Mouse (Mus musculus) intestine, postnatal 0 days (tissue): ENCODE data around the gene Itgb7. TPM values are rescaled to one million over a fixed set of nuclear protein-coding genes. Genes with fewer than 3 reads are reported as not detected.

Experiments used
- ATAC-seq: fragments of 200-750 bp; cut with Nextera tagmentation; 2 replicates; pipeline ENCODE4 v1.8.0; 2017; ENCODE audit warnings: mild to moderate bottlenecking, moderate TSS enrichment, moderate library complexity
- H3K27ac ChIP-seq: fragments of 300-500 bp; sonication (generic); 2 replicates; pipeline ENCODE4 v1.5.1; 2014; ENCODE audit warnings: mild to moderate bottlenecking, low read depth, low read length, moderate library complexity
- H3K27me3 ChIP-seq: fragments of 300-500 bp; sonication (generic); replicated peaks from 2 replicates; pipeline ENCODE4 v1.6.1; 2014; ENCODE audit warnings: low read length, mixed read lengths; ENCODE audit not compliant: control insufficient read depth, insufficient read depth
- H3K36me3 ChIP-seq: fragments of 300-500 bp; sonication (generic); 2 replicates; pipeline ENCODE4 v1.6.1; 2014; ENCODE audit warnings: mild to moderate bottlenecking, moderate library complexity; ENCODE audit not compliant: control insufficient read depth, insufficient read depth
- H3K4me1 ChIP-seq: fragments of 300-500 bp; sonication (generic); replicated peaks from 2 replicates; pipeline ENCODE4 v1.6.1; 2014; ENCODE audit warnings: antibody characterized with exemption, low read length, mixed read lengths; ENCODE audit not compliant: control insufficient read depth, insufficient read depth
- H3K4me2 ChIP-seq: fragments of 300-500 bp; sonication (generic); replicated peaks from 2 replicates; pipeline ENCODE4 v1.6.1; 2014; ENCODE audit warnings: low read depth, mild to moderate bottlenecking, moderate library complexity
- H3K4me3 ChIP-seq: fragments of 300-500 bp; sonication (generic); 2 replicates; pipeline ENCODE4 v1.5.1; 2014; ENCODE audit warnings: low read depth, low read length
- H3K9ac ChIP-seq: fragments of 300-500 bp; sonication (generic); 2 replicates; pipeline ENCODE4 v1.6.1; 2014; ENCODE audit warnings: mild to moderate bottlenecking, low read depth, low read length
- H3K9me3 ChIP-seq: fragments of 300-500 bp; sonication (generic); 2 replicates; pipeline ENCODE4 v1.6.1; 2016; ENCODE audit warnings: mixed run types; ENCODE audit not compliant: control insufficient read depth
- CTCF ChIP-seq: sonication (generic); IDR thresholded peaks from 2 replicates; pipeline ENCODE4 v1.5.1; 2016; ENCODE audit warnings: low read depth, mild to moderate bottlenecking, control low read depth, antibody characterized with exemption, moderate library complexity
- WGBS: fragments of 180-500 bp; shearing (Covaris S2); extraction: QIAGEN DNeasy Blood & Tissue Kit; methylation state at CpG from one replicate; pipeline ENCODE4 v1.1.7; 2014; 5-methylcytosine and 5-hydroxymethylcytosine counted together
- polyA plus RNA-seq: library from polyadenylated mRNA; unstranded; fragments of >200 nt; fragmentation: Nextera tagmentation; extraction: Ambion mirVana; gene quantifications from 2 replicates; pipeline ENCODE4 v1.2.1, GENCODE M21; 2015

Gene Itgb7
- polyA plus RNA-seq, 1 experiment from 2014 or later: 2.9 TPM

- H3K4me3 ChIP-seq: no peak overlapping the region
- ATAC-seq: peak; percentile 42
- no peaks in the 10 kb centered on the region for H3K9me3 ChIP-seq
- H3K4me1 ChIP-seq: peaks cover under 1% of the 10 kb centered on the region; the same call in 1 of the 2 replicates
- H3K27ac ChIP-seq: no peak overlapping the region
- TF ChIP-seq CTCF: no peak
- no peaks in the 10 kb centered on the region for H3K27me3 ChIP-seq
- no peak overlapping the region for H3K9ac ChIP-seq
- peaks cover 82% of the 10 kb centered on the region for H3K36me3 ChIP-seq
- H3K4me2 ChIP-seq: no peak overlapping the region
- WGBS: 79% methylated on average over 4 of the region's 4 CpGs
Observed at GRCm38 (mm10) chr15:102210816-102211215, 20.9 kb downstream of the Itgb7 start.

GRCm38 (mm10) chr15:102209114-102209513 lies 22.6 kb downstream of the Itgb7 start:
- no peak overlapping the region for H3K9ac ChIP-seq
- H3K4me1 ChIP-seq: peaks cover 5% of the 10 kb centered on the region; the same call in 1 of the 2 replicates
- no peak overlapping the region for H3K27ac ChIP-seq
- H3K4me2 ChIP-seq: no peak overlapping the region
- H3K27me3 ChIP-seq: no peaks in the 10 kb centered on the region
- no peak for ATAC-seq
- H3K4me3 ChIP-seq: no peak overlapping the region
- H3K36me3 ChIP-seq: peaks cover 73% of the 10 kb centered on the region
- 93% methylated on average over 8 of the region's 8 CpGs for WGBS
- TF ChIP-seq CTCF: no peak
- H3K9me3 ChIP-seq: no peaks in the 10 kb centered on the region

- H3K27ac ChIP-seq: no peak overlapping the region
- 77% methylated on average over 9 of the region's 9 CpGs for WGBS
- no peak overlapping the region for H3K4me3 ChIP-seq
- no peak overlapping the region for H3K4me2 ChIP-seq
- TF ChIP-seq CTCF: no peak
- peaks cover 5% of the 10 kb centered on the region; the same call in 1 of the 2 replicates for H3K4me1 ChIP-seq
- H3K27me3 ChIP-seq: no peaks in the 10 kb centered on the region
- H3K9ac ChIP-seq: no peak overlapping the region
- peaks cover 63% of the 10 kb centered on the region for H3K36me3 ChIP-seq
- H3K9me3 ChIP-seq: no peaks in the 10 kb centered on the region
- ATAC-seq: no peak
Observed at GRCm38 (mm10) chr15:102208092-102208561, 23.6 kb downstream of the Itgb7 start.

DNA sequence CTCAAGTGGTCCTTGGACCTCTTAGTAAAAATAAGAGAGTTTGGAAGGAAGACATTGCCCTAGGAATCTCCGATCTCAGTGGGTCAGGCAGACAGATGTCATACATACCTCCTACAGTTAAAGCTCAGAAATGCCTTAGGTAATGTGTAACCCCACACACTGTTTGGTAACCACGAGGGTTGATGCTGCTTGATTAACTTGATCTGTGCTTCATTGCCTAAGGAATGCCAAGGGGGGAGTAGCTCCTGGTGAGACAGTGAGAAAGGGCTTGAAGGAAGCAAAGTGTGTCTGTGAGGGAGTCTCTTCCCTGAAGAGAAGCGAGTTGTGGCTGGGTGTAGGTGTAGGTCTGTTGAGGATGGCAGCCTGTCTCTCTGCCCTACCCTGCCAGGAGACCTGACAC lies 24.4 kb downstream of the Itgb7 start:
- H3K9ac ChIP-seq: no peak overlapping the region
- H3K4me1 ChIP-seq: peaks cover 8% of the 10 kb centered on the region
- H3K27ac ChIP-seq: no peak overlapping the region
- H3K36me3 ChIP-seq: peaks cover 55% of the 10 kb centered on the region
- no peak for ATAC-seq
- TF ChIP-seq CTCF: no peak
- no peak overlapping the region for H3K4me2 ChIP-seq
- no peak overlapping the region for H3K4me3 ChIP-seq
- WGBS: 55% methylated on average over 3 of the region's 3 CpGs
- H3K9me3 ChIP-seq: no peaks in the 10 kb centered on the region
- no peaks in the 10 kb centered on the region for H3K27me3 ChIP-seq

GRCm38 (mm10) chr15:102205779-102206178 lies 26.0 kb downstream of the Itgb7 start:
- Histone ChIP-seq H3K4me1 (peaks cover 10% of the 10 kb centered on the region), H3K4me2 (peak overlapping the region; percentile 81), H3K4me3 (no peak overlapping the region), H3K9ac (no peak overlapping the region), H3K27ac (no peak overlapping the region), H3K36me3 (peaks cover 43% of the 10 kb centered on the region), H3K27me3 (no peaks in the 10 kb centered on the region), H3K9me3 (no peaks in the 10 kb centered on the region)
- no peak for TF ChIP-seq CTCF
- no peak for ATAC-seq
- WGBS: 45% methylated on average over 8 of the region's 8 CpGs

DNA sequence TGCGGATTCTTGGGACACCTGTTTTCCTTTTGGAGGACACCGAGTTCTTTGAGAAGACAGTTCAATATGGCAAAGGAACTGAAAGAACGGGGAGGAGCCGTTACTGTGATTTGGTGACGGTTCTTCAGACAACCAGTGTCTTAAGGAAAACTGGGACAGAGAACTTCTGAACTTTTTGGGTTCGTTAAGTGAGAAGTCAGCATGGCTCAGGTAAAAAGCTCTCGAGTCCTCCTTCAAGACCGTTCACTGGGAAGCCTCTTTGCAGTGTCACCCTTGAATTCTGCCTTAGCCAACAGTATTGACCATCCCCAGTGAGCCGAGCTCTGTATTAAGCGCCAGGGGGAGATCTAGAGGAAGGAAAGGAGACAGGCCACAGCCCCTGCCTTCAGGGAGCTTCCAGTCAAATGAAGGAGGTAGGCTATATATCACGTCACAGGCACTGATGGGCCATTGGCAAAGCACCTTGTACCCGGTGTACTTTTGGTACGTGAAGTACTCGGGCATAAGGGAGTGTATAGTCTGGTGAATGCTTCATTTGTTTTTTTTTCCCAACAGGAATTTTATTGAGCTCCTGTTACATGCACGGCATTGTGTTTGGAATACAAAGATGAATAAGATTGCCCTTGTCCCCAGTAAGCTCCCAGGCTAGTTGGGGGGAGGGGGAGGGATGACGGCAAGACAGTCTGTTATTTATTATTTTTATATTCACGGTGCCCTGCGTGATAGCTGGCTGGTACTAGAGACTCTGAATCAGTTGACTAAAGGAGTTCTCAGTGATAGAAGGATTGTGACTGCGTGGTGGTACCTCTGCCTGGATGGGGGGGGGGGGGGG lies 26.9 kb downstream of the Itgb7 start, which contains the start of gene Csad:
TSS of gene Csad (minus strand) at position 51 of the 832 bp plus-strand sequence.
- H3K9me3 ChIP-seq: no peaks in the 10 kb centered on the region
- peak within 1 kb of the TSS; percentile 100 for H3K27ac ChIP-seq
- H3K36me3 ChIP-seq: peaks cover 35% of the 10 kb centered on the region
- H3K4me3 ChIP-seq: peak within 1 kb of the TSS; percentile 86
- no peaks in the 10 kb centered on the region for H3K27me3 ChIP-seq
- TF ChIP-seq CTCF: 0 out of 2 replicates have a peak, but pooled peaks have one; percentile 22
- H3K9ac ChIP-seq: peak within 1 kb of the TSS; percentile 99
- no peak for ATAC-seq
- WGBS: 43% methylated on average over 19 of the region's 19 CpGs
- peak within 1 kb of the TSS; percentile 81 for H3K4me2 ChIP-seq
- H3K4me1 ChIP-seq: peaks cover 10% of the 10 kb centered on the region
